Mouse (Mus musculus) erythroblast, embryonic 14.5 days (primary cell): ENCODE measurements around the gene Pex13. TPM values are rescaled to one million over a fixed set of nuclear protein-coding genes. Genes with fewer than 3 reads are reported as not detected.
A peak's percentile ranks its signal among the peaks of the same experiment; 100 is the strongest.

Source experiments
- H3K27me3 ChIP-seq: 2 replicates; pipeline ENCODE4 v1.6.1; 2012; ENCODE audit warnings: inconsistent platforms; ENCODE audit not compliant: control insufficient read depth
- H3K36me3 ChIP-seq: 2 replicates; pipeline ENCODE4 v1.6.1; 2012; ENCODE audit warnings: mild to moderate bottlenecking, inconsistent platforms; ENCODE audit not compliant: control insufficient read depth
- H3K4me1 ChIP-seq: 2 replicates; pipeline ENCODE4 v1.6.1; 2012; ENCODE audit warnings: inconsistent platforms; ENCODE audit not compliant: control insufficient read depth
- H3K4me3 ChIP-seq: replicated peaks from 2 replicates; pipeline ENCODE3; 2012; ENCODE audit warnings: moderate library complexity, mild to moderate bottlenecking, inconsistent platforms
- H3K9me3 ChIP-seq: 2 replicates; pipeline ENCODE4 v1.6.1; 2012; ENCODE audit warnings: low read length, inconsistent platforms, mixed read lengths; ENCODE audit not compliant: control insufficient read depth
- GATA1 ChIP-seq: IDR thresholded peaks from 2 replicates; pipeline ENCODE4 v1.6.1; 2012; ENCODE audit warnings: low read length, inconsistent platforms, mixed read lengths
- TAL1 ChIP-seq: IDR thresholded peaks from 3 replicates; pipeline ENCODE4 v1.6.1; 2012; ENCODE audit warnings: low read length, inconsistent platforms, mixed read lengths
- polyA plus RNA-seq: library from polyadenylated mRNA; stranded (reverse); fragments of >175 nt; gene quantifications from 2 replicates; pipeline ENCODE4 v1.2.3, GENCODE M21; 2012

Gene Pex13
- polyA plus RNA-seq, 1 experiment, result 0.11 TPM

DNA sequence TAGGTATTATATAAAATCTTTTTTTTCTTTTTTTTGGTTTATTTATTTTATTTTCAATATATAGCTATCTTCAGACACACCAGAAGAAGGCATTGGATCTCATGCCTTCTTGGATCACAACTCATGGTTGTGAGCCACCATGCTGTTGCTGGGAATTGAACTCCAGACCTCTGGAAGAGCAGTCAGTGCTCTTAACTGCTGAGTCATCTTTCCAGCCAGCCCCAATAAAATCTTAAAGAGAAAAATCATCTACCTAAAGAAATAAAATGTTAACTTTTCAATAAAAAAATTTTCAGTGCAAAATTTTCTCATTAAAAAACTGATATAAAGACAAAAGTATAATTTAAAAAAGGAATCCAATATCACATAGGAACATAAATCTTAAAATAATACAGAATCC is 1.5 kb downstream of the Pex13 start:
- Histone ChIP-seq H3K36me3 (peaks cover 7% of the 10 kb centered on the region), H3K9me3 (no peaks in the 10 kb centered on the region), H3K27me3 (no peaks in the 10 kb centered on the region), H3K4me3 (no peak overlapping the region), H3K4me1 (peaks cover 26% of the 10 kb centered on the region)
- no peak for TF ChIP-seq GATA1
- TF ChIP-seq TAL1, result no peak

DNA sequence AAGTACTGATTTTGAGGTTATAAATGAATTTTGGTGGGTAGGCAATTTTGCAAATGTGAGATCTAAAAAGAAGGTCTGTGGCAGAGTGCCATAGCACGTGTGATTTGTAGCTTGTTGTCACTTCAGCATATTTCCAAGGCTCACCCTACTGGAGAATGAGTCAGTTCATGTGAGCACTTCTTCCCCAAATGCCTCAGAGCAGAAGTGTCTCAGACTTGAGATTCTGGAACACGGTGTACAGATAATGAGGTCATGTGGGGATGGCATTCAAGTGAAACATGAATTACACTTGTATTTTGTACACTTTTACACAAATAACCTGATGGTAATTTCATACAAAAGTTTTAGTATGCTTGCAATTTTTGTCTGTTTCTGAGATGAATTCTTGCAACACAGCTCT is 8.0 kb downstream of the Pex13 start:
- TF ChIP-seq TAL1 (no peak), GATA1 (no peak)

DNA sequence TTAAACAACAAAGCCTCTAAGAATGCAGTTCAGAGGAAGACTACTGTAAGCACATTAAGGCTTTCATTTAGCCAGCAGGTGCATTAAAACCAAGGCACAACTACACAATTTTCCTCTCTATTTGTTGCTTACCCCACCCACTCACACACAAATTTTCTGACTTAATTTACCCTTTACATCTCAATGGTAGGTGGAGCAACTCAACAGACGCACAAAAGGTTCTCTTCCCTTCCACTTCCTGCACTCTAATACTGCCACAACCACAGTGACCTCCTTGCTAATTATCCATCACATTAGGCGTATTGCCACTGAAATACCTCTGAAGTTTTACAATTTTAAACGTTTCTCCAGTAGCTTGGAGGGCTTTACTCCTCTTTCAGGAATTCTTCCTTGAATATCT is 12.1 kb downstream of the Pex13 start:
- Histone ChIP-seq H3K9me3 (no peaks in the 10 kb centered on the region), H3K36me3 (peaks cover 4% of the 10 kb centered on the region), H3K4me1 (no peaks in the 10 kb centered on the region), H3K4me3 (no peak overlapping the region), H3K27me3 (no peaks in the 10 kb centered on the region)
- TF ChIP-seq GATA1 (no peak), TAL1 (no peak)

More for the DNA sequence above, 8.0 kb downstream of the Pex13 start:
- H3K27me3 ChIP-seq, result no peaks in the 10 kb centered on the region
- no peak overlapping the region for H3K4me3 ChIP-seq
- peaks cover 2% of the 10 kb centered on the region; the same call in 1 of the 2 replicates for H3K4me1 ChIP-seq
- no peaks in the 10 kb centered on the region; the same call in 1 of the 2 replicates for H3K36me3 ChIP-seq
- no peaks in the 10 kb centered on the region for H3K9me3 ChIP-seq

DNA sequence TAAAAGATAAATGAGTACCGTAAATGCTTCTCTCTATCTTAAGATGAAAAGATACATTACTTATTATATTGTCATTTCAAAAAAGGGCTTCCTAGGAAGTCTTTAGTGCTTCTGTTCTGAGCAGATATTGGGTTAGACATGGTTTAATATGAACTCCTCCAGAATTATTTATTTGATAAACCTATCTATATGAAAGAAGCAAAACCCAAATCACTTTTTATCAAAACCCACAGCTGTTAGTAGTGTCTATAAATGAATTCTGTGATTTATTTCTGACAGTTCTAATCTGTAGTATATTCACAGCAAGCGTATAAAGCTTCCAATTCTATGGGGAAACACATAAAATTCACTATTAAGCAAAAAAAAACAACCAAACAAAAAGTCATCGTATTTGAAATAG is 17.9 kb downstream of the Pex13 start:
- no peak overlapping the region for H3K4me3 ChIP-seq
- H3K4me1 ChIP-seq, result no peaks in the 10 kb centered on the region
- H3K27me3 ChIP-seq, result no peaks in the 10 kb centered on the region
- peaks cover 6% of the 10 kb centered on the region for H3K36me3 ChIP-seq
- TF ChIP-seq GATA1 (no peak), TAL1 (no peak)
- no peaks in the 10 kb centered on the region for H3K9me3 ChIP-seq

DNA sequence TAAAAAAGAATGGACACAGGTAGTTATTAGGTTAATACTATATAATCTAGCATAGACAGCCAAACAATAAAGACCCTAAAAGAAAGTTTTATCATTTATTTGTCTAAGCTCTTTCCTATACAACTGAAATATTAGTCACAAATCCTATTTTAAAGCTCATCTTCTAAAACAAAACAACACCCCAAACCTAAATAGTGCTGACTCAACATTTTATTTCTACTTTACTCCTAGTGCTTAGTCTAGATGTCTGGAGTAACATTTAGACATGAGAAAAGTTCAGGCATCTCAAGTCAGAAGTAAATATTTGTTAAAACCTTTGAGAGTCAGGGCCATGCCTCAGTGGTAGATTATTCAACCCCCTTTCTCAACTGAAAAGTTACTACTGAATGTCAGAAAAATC is 18.3 kb downstream of the Pex13 start:
- Histone ChIP-seq H3K27me3 (no peaks in the 10 kb centered on the region), H3K4me3 (no peak overlapping the region), H3K36me3 (peaks cover 6% of the 10 kb centered on the region), H3K4me1 (no peaks in the 10 kb centered on the region), H3K9me3 (no peaks in the 10 kb centered on the region)
- TF ChIP-seq GATA1 (no peak), TAL1 (no peak)

DNA sequence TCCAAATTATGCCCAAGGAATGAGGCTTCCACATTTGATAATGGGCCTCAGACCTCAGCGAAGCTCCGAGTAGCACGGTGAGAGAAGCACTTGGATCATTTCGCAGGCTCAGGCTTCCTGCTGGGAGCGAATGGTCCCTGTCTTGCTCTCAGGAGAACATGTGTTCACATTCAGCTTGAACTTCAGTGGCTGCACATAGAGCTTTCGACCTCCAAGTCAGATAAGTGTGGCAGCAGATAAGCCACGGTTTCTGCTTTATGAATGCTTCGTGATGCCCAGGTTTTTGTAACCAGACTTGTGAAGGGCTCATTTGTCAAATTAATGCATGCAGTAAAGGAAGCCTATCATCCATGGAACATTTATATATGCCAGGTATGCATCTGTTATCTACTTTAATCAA is 31.2 kb downstream of the Pex13 start:
- Histone ChIP-seq H3K27me3 (no peaks in the 10 kb centered on the region), H3K36me3 (no peaks in the 10 kb centered on the region; the same call in 1 of the 2 replicates)

DNA sequence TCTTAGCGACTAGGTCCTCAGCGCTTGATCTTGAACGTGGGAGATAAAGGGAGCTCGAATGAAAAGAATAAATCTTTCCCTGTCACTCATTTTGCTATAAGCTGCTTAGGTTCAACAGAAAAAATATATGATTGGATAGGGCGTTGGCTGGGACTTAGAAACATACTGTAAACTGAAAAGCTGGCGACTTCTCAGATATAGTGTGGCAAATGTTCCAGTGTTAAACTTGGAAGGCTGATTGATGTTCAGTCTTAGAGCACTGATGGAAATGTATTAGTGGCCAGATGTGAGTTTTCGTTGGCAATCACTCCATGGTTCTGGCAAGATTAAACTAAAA is 31.9 kb downstream of the Pex13 start:
- Histone ChIP-seq H3K27me3 (no peaks in the 10 kb centered on the region), H3K9me3 (no peaks in the 10 kb centered on the region), H3K4me3 (peak overlapping the region; percentile 91), H3K36me3 (no peaks in the 10 kb centered on the region), H3K4me1 (peaks cover 20% of the 10 kb centered on the region)
- TF ChIP-seq GATA1 (no peak), TAL1 (no peak)

More for the DNA sequence above, 31.2 kb downstream of the Pex13 start:
- H3K4me1 ChIP-seq, result peaks cover 20% of the 10 kb centered on the region
- H3K4me3 ChIP-seq, result peak overlapping the region; percentile 6
- TF ChIP-seq TAL1 (no peak), GATA1 (no peak)
- H3K9me3 ChIP-seq, result no peaks in the 10 kb centered on the region

DNA sequence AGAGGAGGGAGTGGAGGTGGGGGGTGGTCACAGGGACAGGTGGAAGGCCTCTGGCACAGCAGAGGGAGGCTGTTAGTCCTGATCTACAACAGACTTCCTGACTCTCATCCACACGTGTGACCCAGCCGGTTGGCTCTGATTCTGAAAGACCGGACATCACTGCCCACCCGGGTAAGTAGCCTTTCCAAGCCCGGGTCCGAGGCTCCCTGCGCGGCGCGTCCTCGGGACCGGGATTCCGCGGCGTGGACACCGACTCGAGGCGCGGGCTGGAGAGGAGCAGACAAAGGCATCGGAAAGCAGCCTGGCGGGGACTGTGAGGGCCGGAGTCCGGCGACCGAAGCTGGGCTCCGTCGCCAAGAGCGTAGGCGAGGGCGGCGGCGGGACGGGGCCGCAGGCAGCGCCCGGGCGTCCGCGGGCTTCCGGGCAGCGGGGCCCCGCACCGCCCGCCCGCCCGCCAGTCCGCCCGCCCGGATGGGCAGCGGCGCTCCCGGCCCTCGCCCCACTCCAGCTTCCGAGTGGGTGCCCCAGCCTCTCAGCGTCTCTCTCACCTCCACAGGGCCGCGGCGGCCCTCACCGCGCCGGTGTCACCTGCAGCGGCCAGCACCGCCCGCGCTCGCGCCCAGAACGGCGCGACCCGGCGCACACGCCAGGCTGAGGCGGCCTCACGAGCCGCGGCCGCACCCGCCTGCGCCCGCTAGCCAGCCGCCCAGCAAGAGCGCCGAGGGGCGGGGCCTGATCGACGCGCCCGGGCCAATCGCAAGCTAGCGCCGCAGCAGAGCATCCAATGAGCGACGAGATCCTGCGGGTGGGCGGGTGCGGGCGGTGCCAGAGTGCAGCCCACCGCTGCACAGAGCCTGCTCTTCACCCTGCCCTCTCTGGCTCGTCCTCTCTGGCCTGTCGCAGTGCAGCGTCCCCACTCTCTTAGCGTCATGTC is 32.5 kb downstream of the Pex13 start, which contains the start of gene 0610010F05Rik:
0610010F05Rik (minus strand) TSS at position 695 of the 934 bp plus-strand sequence.
- Histone ChIP-seq H3K4me3 (peak within 1 kb of the TSS; percentile 91), H3K9me3 (no peaks in the 10 kb centered on the region), H3K36me3 (peaks cover 2% of the 10 kb centered on the region), H3K4me1 (peaks cover 20% of the 10 kb centered on the region), H3K27me3 (no peaks in the 10 kb centered on the region)
- TF ChIP-seq TAL1, result no peak
- TF ChIP-seq GATA1, result no peak

DNA sequence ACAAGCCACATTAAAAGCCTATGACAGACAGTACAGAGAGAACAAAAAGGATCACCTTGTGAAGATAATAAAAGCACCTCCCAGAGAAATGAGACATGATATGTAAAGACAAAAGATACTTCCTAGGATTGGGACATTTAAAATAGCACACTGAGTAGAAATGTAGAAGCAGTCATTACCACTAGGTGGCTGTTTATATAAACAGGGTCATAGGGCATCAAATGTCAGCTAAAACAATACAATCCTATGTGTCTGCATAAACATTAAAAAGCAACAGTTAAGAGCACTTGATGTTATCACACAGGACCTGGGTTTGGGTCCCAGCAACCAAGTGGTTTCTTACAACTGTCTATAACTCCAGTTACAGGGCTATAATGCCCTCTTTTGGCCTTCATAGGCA is 35.1 kb downstream of the Pex13 start:
- TF ChIP-seq TAL1 (no peak), GATA1 (no peak)
- no peaks in the 10 kb centered on the region for H3K9me3 ChIP-seq
- peaks cover 20% of the 10 kb centered on the region for H3K4me1 ChIP-seq

More for the DNA sequence above, 35.1 kb downstream of the Pex13 start:
- H3K36me3 ChIP-seq, result peaks cover 4% of the 10 kb centered on the region
- H3K27me3 ChIP-seq, result no peaks in the 10 kb centered on the region
- H3K4me3 ChIP-seq, result no peak overlapping the region
